Mouse (Mus musculus) c-Kit-positive CD71-positive TER-119-negative erythroid progenitor cells, embryonic 14.5 days (primary cell): Measurements from ENCODE around the gene Cd36.
"Not testable (repeated sequence)": the region's sequence is repeated elsewhere in the genome, so short reads cannot be mapped to it uniquely, and the experiment has no call there.

Experiments used
- DNase-seq: peaks from one replicate; pipeline ENCODE4 v3.0.0-alpha.2; 2013; ENCODE audit warnings: low read depth

Gene Cd36

DNA sequence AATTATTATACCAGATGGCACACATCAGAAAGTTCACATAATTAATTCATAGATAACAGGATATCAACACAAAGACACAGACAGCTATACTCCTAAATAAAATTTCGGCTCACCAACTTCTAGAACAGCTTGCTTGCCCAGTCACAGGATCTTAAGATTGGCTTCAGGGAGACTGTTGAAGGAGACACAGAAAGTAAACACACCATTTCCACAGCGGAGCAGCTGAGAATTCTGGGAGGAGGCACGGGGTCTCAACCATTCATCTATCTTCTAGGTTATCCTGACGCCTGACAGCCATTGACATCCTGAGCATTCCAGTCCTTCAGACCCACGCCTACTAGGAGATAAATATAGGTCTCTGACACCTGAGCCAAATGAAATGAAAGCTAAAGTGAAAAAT, at the start of gene Cd36:
TSS of gene Cd36 (minus strand) at position 204 of the 400 bp plus-strand sequence.
- DNase-seq = no peak

DNA sequence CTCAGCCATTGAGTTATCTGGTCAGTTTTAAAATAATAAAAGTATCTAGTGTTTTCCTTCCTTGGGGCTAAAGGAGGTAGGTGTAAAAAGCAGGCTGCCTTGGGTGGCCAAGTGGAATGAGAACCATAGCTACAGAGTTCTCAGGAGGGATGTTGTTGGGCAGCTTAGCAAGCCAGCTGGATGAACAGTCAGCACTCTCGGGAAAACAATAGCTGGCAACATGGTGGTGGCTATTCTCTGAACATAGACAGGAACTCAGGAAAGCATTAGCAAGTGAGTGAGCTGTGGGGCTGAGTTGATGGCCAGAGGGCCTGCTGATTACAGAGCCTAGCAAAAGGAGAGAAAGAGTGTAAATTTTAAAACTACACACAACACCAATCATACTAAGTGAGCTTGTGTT, 45.9 kb upstream of the Cd36 start:
- DNase-seq = no peak

DNA sequence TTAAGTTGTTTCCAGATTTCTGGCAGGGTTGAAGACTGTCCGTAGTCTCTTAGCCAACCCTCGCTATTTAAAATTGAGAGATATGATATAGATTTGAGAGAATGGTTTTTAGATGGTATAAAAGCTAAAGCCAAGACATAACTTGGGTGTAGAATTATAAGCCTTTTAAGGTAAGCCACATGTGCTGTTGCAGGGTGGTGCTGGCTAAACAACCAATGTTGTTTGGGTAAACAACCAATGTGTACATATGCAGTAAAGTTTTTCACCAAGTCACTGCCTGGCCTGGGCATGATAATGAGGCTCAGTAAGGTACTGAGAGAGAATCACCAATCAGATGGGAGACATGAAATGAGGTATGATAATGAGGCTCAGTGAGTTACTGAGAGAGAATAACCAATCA, 43.0 kb upstream of the Cd36 start:
- not testable (repeated sequence) for DNase-seq

GRCm38 (mm10) chr5:17929006-17929567, 40.5 kb upstream of the Cd36 start:
- no peak for DNase-seq

GRCm38 (mm10) chr5:17928471-17928870, 39.9 kb upstream of the Cd36 start:
- no peak for DNase-seq

DNA sequence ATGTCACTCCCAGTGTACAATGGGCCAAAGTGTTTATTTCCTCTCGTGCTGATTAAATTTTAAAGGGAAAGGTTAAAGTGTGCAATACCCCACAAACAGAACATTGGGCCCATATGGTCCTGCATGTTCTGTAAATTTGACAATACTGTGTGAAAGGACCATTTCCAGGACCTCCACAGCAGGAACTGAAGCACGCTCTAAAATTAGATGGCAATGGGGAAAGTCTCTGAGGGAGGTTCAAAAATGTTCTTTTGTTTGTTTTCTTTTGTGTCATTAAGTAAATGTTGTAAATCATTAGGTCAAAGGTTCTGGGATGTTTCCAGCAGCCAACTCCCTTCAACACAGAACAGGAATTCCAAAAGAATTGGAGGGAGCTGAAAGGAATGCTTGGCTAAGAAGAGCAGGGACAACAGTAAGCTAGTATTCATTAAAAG, 35.5 kb upstream of the Cd36 start:
- no peak for DNase-seq

DNA sequence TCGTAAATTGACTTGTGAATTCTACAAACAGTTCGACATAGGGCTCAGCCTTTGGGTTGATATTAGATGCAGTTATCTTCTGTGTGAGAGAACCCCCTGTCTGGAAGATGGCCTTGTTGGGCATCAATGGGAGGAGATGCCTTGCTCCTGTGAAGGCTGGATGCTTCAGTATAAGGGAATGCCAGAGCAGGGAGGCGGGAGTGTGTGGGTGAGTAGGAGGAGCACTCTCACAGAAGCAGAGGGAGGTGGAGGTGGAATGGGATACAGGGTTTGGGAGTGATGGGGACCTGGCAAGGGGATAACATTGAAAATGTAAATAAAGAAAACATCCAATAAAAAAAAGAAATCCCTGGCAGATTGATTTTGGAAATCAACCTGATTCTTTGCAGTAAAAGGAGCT, 35.0 kb upstream of the Cd36 start:
- DNase-seq = no peak

GRCm38 (mm10) chr5:17918966-17919365, 30.4 kb upstream of the Cd36 start:
- no peak for DNase-seq

GRCm38 (mm10) chr5:17904766-17905165, 16.2 kb upstream of the Cd36 start:
- DNase-seq = no peak

GRCm38 (mm10) chr5:17898948-17899347, 10.3 kb upstream of the Cd36 start:
- DNase-seq = no peak

GRCm38 (mm10) chr5:17897641-17898040, 9.0 kb upstream of the Cd36 start:
- not testable (repeated sequence) for DNase-seq

DNA sequence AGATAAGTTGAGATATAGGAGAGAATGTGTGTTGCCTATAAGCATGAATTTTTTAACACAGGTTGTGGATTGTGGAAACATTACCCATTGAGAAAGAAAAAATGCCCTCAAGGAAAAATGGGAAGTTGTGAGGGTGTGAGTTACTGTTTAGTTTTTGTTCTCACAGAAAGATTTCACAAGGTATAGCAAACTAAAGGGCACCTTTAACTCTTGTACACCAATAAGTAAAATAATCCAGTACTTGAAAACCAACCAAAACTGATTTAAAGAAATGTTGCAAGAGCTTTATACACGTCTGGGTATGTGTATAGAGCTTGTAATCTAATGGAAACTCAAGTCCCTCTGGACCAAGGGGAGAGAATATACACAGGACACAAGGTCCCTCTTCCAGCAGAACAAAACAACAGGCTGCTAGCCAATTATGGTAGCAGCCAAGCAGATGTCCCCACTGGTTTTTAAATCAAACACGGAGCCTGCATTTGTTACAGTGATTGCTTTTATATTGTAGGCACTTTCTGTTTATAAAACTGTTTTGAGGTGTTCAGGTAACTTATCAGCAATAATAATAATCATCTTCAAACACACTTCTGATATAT, 5.1 kb upstream of the Cd36 start:
- DNase-seq = no peak

DNA sequence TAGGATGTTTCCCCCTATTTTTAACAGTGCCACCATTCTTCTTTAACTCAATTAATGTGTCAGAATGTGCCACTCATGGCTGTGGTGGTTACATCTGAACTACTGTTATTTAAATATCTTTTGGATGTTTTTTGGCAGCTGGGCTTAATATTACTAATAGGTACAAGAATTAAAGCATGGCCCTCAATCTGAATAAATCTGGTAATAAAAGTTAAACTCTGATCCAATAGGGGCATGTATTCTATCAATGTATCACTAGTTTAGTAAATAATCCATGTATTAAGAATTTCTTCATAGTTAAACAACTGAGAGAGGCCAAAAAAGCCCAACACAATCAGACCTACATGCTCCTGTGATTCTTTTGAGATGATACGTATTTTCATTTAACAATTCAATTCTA, 690 bp upstream of the Cd36 start:
- DNase-seq = no peak

DNA sequence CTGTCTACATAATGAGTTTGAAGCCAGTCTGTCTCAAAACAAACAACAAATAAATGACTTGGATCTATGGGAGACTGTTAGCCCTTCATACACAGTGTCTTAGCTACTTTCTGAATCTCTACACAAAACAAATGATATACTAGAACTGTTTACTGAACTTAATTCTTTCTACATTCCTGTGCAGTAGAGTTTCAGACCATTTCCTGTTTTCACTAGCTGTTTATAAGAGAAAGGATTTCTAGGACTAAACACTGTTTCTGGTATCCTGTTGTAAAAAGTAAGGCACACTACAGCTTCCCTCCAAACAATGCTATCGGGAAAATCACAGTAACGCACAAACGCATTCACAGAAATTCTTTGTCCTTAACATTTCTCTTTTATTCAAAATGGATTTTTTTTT, 2.2 kb downstream of the Cd36 start:
- no peak for DNase-seq

- DNase-seq = no peak
Measured at GRCm38 (mm10) chr5:17883357-17883875, 5.2 kb downstream of the Cd36 start.

DNA sequence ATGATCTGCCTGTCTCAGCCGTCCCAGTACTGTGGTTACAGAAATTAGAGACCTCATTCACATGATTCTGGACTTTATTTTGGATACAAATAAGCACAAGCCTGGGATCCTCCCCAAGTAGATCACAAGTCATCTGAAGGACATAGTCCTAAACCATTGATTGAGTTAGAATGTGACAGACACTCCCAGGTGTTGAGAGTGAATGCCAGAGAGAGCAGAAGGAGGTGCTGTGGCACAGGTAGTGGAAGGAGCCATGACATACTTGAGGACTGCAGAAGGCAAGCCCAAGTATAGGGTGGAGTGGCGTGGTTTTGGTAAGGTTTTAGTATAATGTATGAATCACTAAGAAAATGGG, 7.1 kb downstream of the Cd36 start:
- DNase-seq = no peak

- peak; percentile 9 for DNase-seq
Measured at GRCm38 (mm10) chr5:17880799-17881541, 7.6 kb downstream of the Cd36 start.

DNA sequence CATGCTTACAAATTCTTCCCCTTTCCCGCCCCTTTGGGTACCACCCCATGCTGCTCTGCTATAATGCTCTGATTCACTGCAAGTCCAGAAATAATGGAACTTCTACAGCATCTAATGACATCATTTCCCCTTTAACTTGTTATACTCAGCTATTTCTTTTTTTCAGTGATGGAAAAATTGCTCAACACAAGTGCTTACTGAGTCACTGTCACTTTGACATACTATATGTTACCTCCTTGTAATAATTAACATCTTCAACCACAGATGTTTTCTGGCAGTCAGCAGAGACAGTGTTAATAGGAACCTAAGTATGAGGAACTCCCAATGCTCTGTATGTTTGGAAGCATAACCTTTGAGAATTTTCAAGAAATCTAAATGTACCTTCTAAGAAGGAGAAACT, 8.7 kb downstream of the Cd36 start:
- no peak for DNase-seq

DNA sequence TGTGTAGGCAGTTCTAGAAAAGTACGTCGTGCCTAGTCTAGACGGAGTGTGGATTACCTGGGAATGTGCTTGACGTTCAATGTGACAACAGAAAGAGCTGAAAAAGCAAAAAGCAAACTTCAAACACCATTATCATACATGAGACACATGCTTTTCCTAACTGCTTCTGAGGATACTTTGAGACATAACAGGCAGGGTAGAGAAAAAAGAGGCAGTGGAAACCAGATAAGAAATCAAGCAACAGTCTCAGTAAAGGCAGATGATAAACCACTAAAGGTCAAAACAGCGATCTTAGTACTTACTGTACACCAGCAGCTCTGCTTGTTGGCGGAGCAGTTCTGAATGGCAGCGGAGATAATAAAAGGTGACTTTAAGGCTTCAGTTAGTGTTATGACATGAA, 11.6 kb downstream of the Cd36 start:
- DNase-seq = peak; percentile 22

DNA sequence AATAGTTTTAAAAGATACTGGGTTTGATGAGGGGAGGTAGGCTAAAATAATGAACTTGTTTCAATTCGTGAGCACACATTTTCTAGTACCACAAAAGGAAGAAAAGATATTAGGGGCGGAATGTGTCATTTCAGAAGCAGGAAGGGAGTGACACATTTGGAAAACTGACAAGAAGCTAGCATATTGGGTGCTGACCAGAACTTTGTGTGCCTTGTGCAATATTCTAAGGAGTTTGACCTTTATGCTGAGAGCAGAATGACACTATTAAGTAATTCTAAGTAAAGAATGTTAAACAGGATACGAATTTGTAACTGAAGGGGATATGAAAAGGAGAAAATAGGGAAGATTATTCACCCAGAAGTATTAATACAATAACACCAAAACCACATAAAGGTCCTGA, 12.0 kb downstream of the Cd36 start:
- DNase-seq = peak; percentile 2

- DNase-seq = no peak
Measured at GRCm38 (mm10) chr5:17874335-17874734, 14.3 kb downstream of the Cd36 start.

- no peak for DNase-seq
Measured at GRCm38 (mm10) chr5:17865432-17865831, 23.2 kb downstream of the Cd36 start.

DNA sequence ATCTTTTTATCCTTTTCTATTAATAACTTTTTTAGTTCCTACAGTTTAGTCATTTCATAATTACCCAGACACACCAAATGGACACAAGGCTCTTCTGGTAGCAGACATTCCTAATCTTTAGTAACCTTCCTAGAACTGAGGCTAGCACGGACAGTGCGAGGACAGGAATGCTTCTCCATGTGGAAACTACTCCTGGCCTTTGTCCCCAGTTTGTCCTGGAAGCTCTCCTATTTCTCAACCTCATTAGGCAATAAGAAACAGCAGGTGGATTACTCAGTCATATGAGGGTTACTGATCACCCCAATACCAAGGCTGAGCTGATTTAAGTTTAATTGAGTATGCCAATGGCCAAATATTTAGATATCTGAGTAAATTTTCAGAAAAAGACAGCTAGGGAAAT, 25.5 kb downstream of the Cd36 start:
- no peak for DNase-seq
